Comparison of ENCODE assay signal across 11 mouse cellular contexts in the genomic region with DNA sequence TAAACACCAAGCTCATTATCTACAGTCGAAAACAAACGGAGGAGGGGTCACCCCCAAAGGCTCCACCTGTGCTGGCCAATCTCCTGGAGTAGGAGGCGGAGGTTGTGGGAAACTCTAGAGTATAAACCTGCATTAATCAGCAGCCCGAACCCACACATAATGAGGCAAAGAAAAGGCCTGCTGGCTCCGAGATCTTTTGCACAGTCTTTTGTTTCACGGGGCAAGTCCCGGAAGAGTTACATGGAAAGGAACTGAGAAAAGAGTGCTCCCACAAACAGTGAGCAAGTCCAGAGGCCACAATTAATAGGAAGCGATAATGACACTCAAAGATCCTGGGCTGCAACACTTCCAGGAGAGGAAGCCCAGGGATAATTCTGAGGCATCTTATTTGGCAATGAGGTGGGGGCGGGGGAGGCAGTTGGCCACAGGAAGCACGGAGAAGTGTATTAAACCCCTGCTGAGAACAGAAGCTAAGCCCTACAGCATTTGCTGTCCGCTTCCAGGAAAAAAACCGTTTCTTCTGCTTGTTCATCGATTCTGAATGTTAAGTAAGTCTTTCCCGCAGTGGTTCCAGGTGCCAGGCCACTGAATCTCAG. TPM values are rescaled to one million over a fixed set of nuclear protein-coding genes. Genes with fewer than 3 reads are reported as not detected.
DNase-seq lines count a peak whose midpoint lies in the region; ATAC-seq and TF ChIP-seq lines count a peak whose summit lies in the region.
"Had no signal": no experiment of that assay in that cellular context is flagged by ENCODE, and none has a peak within 500 bp of the region (broad histone marks: within the 10 kb centered on the region; RNA-seq: fewer than 3 reads in every experiment).

No protein-coding gene starts in this region.

- no peak for TF ChIP-seq CTCF in intestine, postnatal 0 days (IDR thresholded peaks at IDR 0.05; ENCODE audit: low read depth)

- no peak overlapping the region for H3K27ac ChIP-seq in intestine, embryonic 14.5 days (ENCODE audit: low read depth)
- H3K27ac ChIP-seq in intestine, postnatal 0 days (ENCODE audit: low read depth, low read length): no peak overlapping the region
- H3K27ac ChIP-seq in embryonic facial prominence, embryonic 11.5 days (replicated peaks; ENCODE audit: low read depth, low read length): no peak overlapping the region
- peak overlapping the region; percentile 58 for H3K27ac ChIP-seq in hindbrain, embryonic 15.5 days (replicated peaks)
- H3K27ac ChIP-seq in neural tube, embryonic 13.5 days (replicated peaks): peak overlapping the region; percentile 25
- H3K27ac ChIP-seq: lung, embryonic 15.5 days had no signal

- no peaks in the 10 kb centered on the region for H3K9me3 ChIP-seq in intestine, embryonic 14.5 days (ENCODE audit: control insufficient read depth, low read length)
- H3K9me3 ChIP-seq in intestine, postnatal 0 days (ENCODE audit: control insufficient read depth): no peaks in the 10 kb centered on the region
- no peaks in the 10 kb centered on the region for H3K9me3 ChIP-seq in embryonic facial prominence, embryonic 11.5 days (replicated peaks; ENCODE audit: control insufficient read depth, low read length)
- H3K9me3 ChIP-seq in hindbrain, embryonic 15.5 days: no peaks in the 10 kb centered on the region
- H3K9me3 ChIP-seq in neural tube, embryonic 13.5 days: no peaks in the 10 kb centered on the region
- H3K9me3 ChIP-seq: lung, embryonic 15.5 days had no signal

- H3K27me3 ChIP-seq in intestine, embryonic 14.5 days (replicated peaks; ENCODE audit: control insufficient read depth, insufficient read depth, low read length): no peaks in the 10 kb centered on the region
- H3K27me3 ChIP-seq in intestine, postnatal 0 days (replicated peaks; ENCODE audit: control insufficient read depth, insufficient read depth, low read length): no peaks in the 10 kb centered on the region
- no peaks in the 10 kb centered on the region for H3K27me3 ChIP-seq in embryonic facial prominence, embryonic 11.5 days (ENCODE audit: control insufficient read depth, insufficient read depth, low read length)
- H3K27me3 ChIP-seq in hindbrain, embryonic 15.5 days: no peaks in the 10 kb centered on the region
- no peaks in the 10 kb centered on the region for H3K27me3 ChIP-seq in neural tube, embryonic 13.5 days
- H3K27me3 ChIP-seq: lung, embryonic 15.5 days had no signal

- H3K4me2 ChIP-seq in intestine, embryonic 14.5 days (ENCODE audit: low read length): peak overlapping the region; percentile 18
- H3K4me2 ChIP-seq in intestine, postnatal 0 days (replicated peaks; ENCODE audit: low read depth): no peak overlapping the region
- H3K4me2 ChIP-seq in embryonic facial prominence, embryonic 11.5 days (ENCODE audit: low read depth, low read length): no peak overlapping the region
- H3K4me2 ChIP-seq in hindbrain, embryonic 15.5 days: peak overlapping the region; percentile 32
- peak overlapping the region; percentile 41 for H3K4me2 ChIP-seq in neural tube, embryonic 13.5 days
- H3K4me2 ChIP-seq: lung, embryonic 15.5 days had no signal

- ATAC-seq in intestine, embryonic 14.5 days (replicated peaks; ENCODE audit: low FRiP score, low TSS enrichment, low read depth): no peak
- ATAC-seq in intestine, postnatal 0 days: no peak
- no peak for ATAC-seq in embryonic facial prominence, embryonic 11.5 days (replicated peaks; ENCODE audit: insufficient number of reproducible peaks, low FRiP score, low TSS enrichment, low read depth)
- ATAC-seq in hindbrain, embryonic 15.5 days (ENCODE audit: low FRiP score, low read depth): peak; percentile 76
- peak; percentile 36; the same call in 1 of the 2 replicates for ATAC-seq in neural tube, embryonic 13.5 days (ENCODE audit: low read depth)
- ATAC-seq in monocyte, adult 5-6 weeks (replicated peaks; ENCODE audit: insufficient number of reproducible peaks, low FRiP score, low TSS enrichment, poor library complexity, severe bottlenecking): no peak

- H3K36me3 ChIP-seq in intestine, embryonic 14.5 days (ENCODE audit: control insufficient read depth, insufficient read depth, low read length): no peaks in the 10 kb centered on the region
- no peaks in the 10 kb centered on the region for H3K36me3 ChIP-seq in intestine, postnatal 0 days (ENCODE audit: control insufficient read depth, insufficient read depth)
- no peaks in the 10 kb centered on the region for H3K36me3 ChIP-seq in embryonic facial prominence, embryonic 11.5 days (replicated peaks; ENCODE audit: control insufficient read depth, insufficient read depth, low read depth, low read length)
- H3K36me3 ChIP-seq in hindbrain, embryonic 15.5 days: no peaks in the 10 kb centered on the region
- no peaks in the 10 kb centered on the region for H3K36me3 ChIP-seq in neural tube, embryonic 13.5 days
- H3K36me3 ChIP-seq: lung, embryonic 15.5 days had no signal

- no peak overlapping the region for H3K9ac ChIP-seq in intestine, embryonic 14.5 days (ENCODE audit: low read length)
- H3K9ac ChIP-seq in intestine, postnatal 0 days (ENCODE audit: low read depth, low read length): no peak overlapping the region
- peak overlapping the region; percentile 32 for H3K9ac ChIP-seq in embryonic facial prominence, embryonic 11.5 days (replicated peaks; ENCODE audit: low read length)
- no peak overlapping the region for H3K9ac ChIP-seq in hindbrain, embryonic 15.5 days
- H3K9ac ChIP-seq in neural tube, embryonic 13.5 days: no peak overlapping the region
- H3K9ac ChIP-seq: lung, embryonic 15.5 days had no signal

- whole genome bisulfite sequencing in intestine, embryonic 14.5 days: 16% methylated on average over 14 of the region's 14 CpGs
- WGBS in intestine, postnatal 0 days: 24% methylated on average over 14 of the region's 14 CpGs
- WGBS in embryonic facial prominence, embryonic 11.5 days: 8% methylated on average over 14 of the region's 14 CpGs
- WGBS in hindbrain, embryonic 15.5 days: 7% methylated on average over 14 of the region's 14 CpGs
- WGBS in neural tube, embryonic 13.5 days: 6% methylated on average over 14 of the region's 14 CpGs

- DNase-seq in intestine, embryonic 14.5 days (ENCODE audit: low spot score): no peak
- DNase-seq in embryonic facial prominence, embryonic 11.5 days (ENCODE audit: low spot score): no peak
- no peak for DNase-seq in gastrocnemius, postnatal 25 days
- no peak for DNase-seq in adrenal gland, postnatal 10 days
- DNase-seq: adrenal gland, adult 8-10 months; kidney, postnatal 25 days had no signal

- H3K4me1 ChIP-seq in intestine, embryonic 14.5 days (replicated peaks; ENCODE audit: control insufficient read depth, insufficient read depth, low read length): peaks cover 5% of the 10 kb centered on the region; the same call in 1 of the 2 replicates
- H3K4me1 ChIP-seq in intestine, postnatal 0 days (replicated peaks; ENCODE audit: control insufficient read depth, insufficient read depth, low read length): no peaks in the 10 kb centered on the region
- no peaks in the 10 kb centered on the region for H3K4me1 ChIP-seq in embryonic facial prominence, embryonic 11.5 days (ENCODE audit: control insufficient read depth, insufficient read depth, low read length)
- H3K4me1 ChIP-seq in hindbrain, embryonic 15.5 days (replicated peaks): peaks cover 13% of the 10 kb centered on the region
- H3K4me1 ChIP-seq in neural tube, embryonic 13.5 days (replicated peaks): peaks cover 16% of the 10 kb centered on the region
- H3K4me1 ChIP-seq: lung, embryonic 15.5 days had no signal

- H3K4me3 ChIP-seq in intestine, embryonic 14.5 days (ENCODE audit: low read depth, low read length): no peak overlapping the region
- H3K4me3 ChIP-seq in intestine, postnatal 0 days (ENCODE audit: low read depth, low read length): no peak overlapping the region
- H3K4me3 ChIP-seq in embryonic facial prominence, embryonic 11.5 days (ENCODE audit: low read depth, low read length): no peak overlapping the region
- H3K4me3 ChIP-seq in hindbrain, embryonic 15.5 days: no peak overlapping the region
- no peak overlapping the region for H3K4me3 ChIP-seq in neural tube, embryonic 13.5 days
- H3K4me3 ChIP-seq: lung, embryonic 15.5 days had no signal

RNA-seq across cellular contexts. Expression of a gene that starts 59.1 kb away (rescaled TPM):
- 2.7 and 3.6 TPM in 2 replicates for polyA plus RNA-seq in intestine, embryonic 14.5 days (2014; fragmentation: Nextera tagmentation; extraction: Ambion mirVana)
- polyA plus RNA-seq in intestine, postnatal 0 days (2015; fragmentation: Nextera tagmentation; extraction: Ambion mirVana): 2.5 and 2.6 TPM in 2 replicates
- polyA plus RNA-seq in embryonic facial prominence, embryonic 11.5 days (2014; fragmentation: Nextera tagmentation; extraction: Ambion mirVana): 1.2 and 1.7 TPM in 2 replicates
- polyA plus RNA-seq in hindbrain, embryonic 15.5 days (2015; fragmentation: Nextera tagmentation; extraction: Ambion mirVana): 1.4 and 1.7 TPM in 2 replicates
- polyA plus RNA-seq in neural tube, embryonic 13.5 days (2015; fragmentation: Nextera tagmentation; extraction: Ambion mirVana): 1.2 and 2.4 TPM in 2 replicates
- total RNA-seq in monocyte, adult 5-6 weeks (2017): 0.75 to 2.2 TPM in 2 of 3 replicates, not detected in the other
- 1 to 10 TPM in 1 of 2 experiments, under 1 TPM in 1; 0.78 to 1.1 TPM for total RNA-seq in gastrocnemius, postnatal 25 days (2021)
- total RNA-seq in adrenal gland, postnatal 10 days (2021): 1 to 10 TPM; 2.2 to 3.7 TPM

Comparison
In these comparisons a context has a peak if more than half of its experiments do, and no peak if none do; other contexts are left out.
1. H3K4me2 ChIP-seq: peak in intestine, embryonic 14.5 days (single experiment), hindbrain, embryonic 15.5 days (single experiment) and neural tube, embryonic 13.5 days (single experiment); none in intestine, postnatal 0 days (single experiment) and embryonic facial prominence, embryonic 11.5 days (single experiment).
2. ATAC-seq: peak in hindbrain, embryonic 15.5 days (single experiment) and neural tube, embryonic 13.5 days (single experiment); none in intestine, embryonic 14.5 days (single experiment), intestine, postnatal 0 days (single experiment), embryonic facial prominence, embryonic 11.5 days (single experiment) and monocyte, adult 5-6 weeks (single experiment).
3. H3K27ac ChIP-seq: peak in hindbrain, embryonic 15.5 days (single experiment) and neural tube, embryonic 13.5 days (single experiment); none in intestine, embryonic 14.5 days (single experiment), intestine, postnatal 0 days (single experiment) and embryonic facial prominence, embryonic 11.5 days (single experiment).